Mouse (Mus musculus) neural tube, embryonic 15.5 days (tissue): ENCODE measurements around the gene Miip. TPM values are rescaled to one million over a fixed set of nuclear protein-coding genes. Genes with fewer than 3 reads are reported as not detected.

Experiments used
- ATAC-seq: fragments of 200-750 bp; cut with Nextera tagmentation; 2 replicates; pipeline ENCODE4 v1.8.0; 2017; ENCODE audit warnings: mild to moderate bottlenecking, moderate TSS enrichment, moderate library complexity; ENCODE audit not compliant: low FRiP score
- H3K27ac ChIP-seq: fragments of 300-500 bp; sonication (generic); replicated peaks from 2 replicates; pipeline ENCODE4 v1.5.1; 2015; ENCODE audit warnings: mild to moderate bottlenecking, inconsistent platforms
- H3K27me3 ChIP-seq: fragments of 300-500 bp; sonication (generic); replicated peaks from 2 replicates; pipeline ENCODE4 v1.6.1; 2015; ENCODE audit warnings: inconsistent platforms
- H3K36me3 ChIP-seq: fragments of 300-500 bp; sonication (generic); 2 replicates; pipeline ENCODE4 v1.6.1; 2015; ENCODE audit warnings: inconsistent platforms
- H3K4me1 ChIP-seq: fragments of 300-500 bp; sonication (generic); 2 replicates; pipeline ENCODE4 v1.6.1; 2015; ENCODE audit warnings: inconsistent platforms
- H3K4me2 ChIP-seq: fragments of 300-500 bp; sonication (generic); 2 replicates; pipeline ENCODE4 v1.6.1; 2015; ENCODE audit warnings: inconsistent platforms, mild to moderate bottlenecking, moderate library complexity
- H3K4me3 ChIP-seq: fragments of 300-500 bp; sonication (generic); replicated peaks from 2 replicates; pipeline ENCODE4 v1.5.1; 2015; ENCODE audit warnings: mild to moderate bottlenecking, inconsistent platforms
- H3K9ac ChIP-seq: fragments of 300-500 bp; sonication (generic); replicated peaks from 2 replicates; pipeline ENCODE4 v1.6.1; 2015; ENCODE audit warnings: mild to moderate bottlenecking, inconsistent platforms
- H3K9me3 ChIP-seq: fragments of 300-500 bp; sonication (generic); replicated peaks from 2 replicates; pipeline ENCODE4 v1.6.1; 2016; ENCODE audit warnings: inconsistent platforms
- WGBS: fragments of 180-500 bp; shearing (Covaris S2); methylation state at CpG from one replicate; pipeline ENCODE4 v1.1.7; 2015; ENCODE audit warnings: mixed read lengths; 5-methylcytosine and 5-hydroxymethylcytosine counted together
- polyA plus RNA-seq: library from polyadenylated mRNA; unstranded; fragments of >200 nt; fragmentation: Nextera tagmentation; extraction: Ambion mirVana; gene quantifications from 2 replicates; pipeline ENCODE4 v1.2.1, GENCODE M21; 2015

Miip gene
- polyA plus RNA-seq: 36.8 and 41.5 TPM in 2 replicates

DNA sequence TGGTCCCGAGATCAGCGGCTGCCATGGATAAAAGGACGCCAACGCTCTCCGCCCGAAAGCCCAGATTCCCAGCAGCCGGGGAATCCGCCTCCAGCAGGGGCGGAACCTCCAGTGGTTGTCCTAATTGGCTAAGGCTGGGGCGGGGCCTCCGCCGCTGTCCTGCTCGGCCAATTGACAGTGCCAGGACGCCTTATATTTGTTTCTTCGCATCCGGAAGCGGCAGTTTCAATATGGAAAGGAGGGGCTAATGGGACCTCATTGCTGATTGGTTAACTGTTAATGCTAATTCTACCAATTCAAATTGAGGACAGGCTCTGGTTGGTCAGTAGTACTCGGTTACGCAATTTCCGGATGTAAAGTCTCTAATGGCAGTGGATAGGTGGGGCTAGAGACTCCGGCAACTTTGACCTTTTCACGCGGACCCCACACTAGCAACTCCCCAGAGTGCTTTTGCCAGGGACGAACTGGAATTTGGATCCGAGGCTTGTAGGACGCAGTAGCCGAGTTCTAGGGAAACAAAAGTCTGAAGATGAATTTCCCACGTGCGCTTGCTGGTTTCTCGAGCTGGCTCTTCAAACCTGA lies at the start of gene Miip, which contains the start of gene Fv1:
Gene Miip (minus strand): TSS at position 367 of the 582 bp plus-strand sequence.
Gene Fv1 (plus strand): TSS at position 530 of the 582 bp plus-strand sequence.
- Histone ChIP-seq H3K4me2 (peak within 1 kb of the TSS; percentile 81), H3K9me3 (no peaks in the 10 kb centered on the region), H3K36me3 (peaks cover 28% of the 10 kb centered on the region), H3K27me3 (no peaks in the 10 kb centered on the region), H3K9ac (peak within 1 kb of the TSS; percentile 86), H3K4me1 (peaks cover 26% of the 10 kb centered on the region), H3K27ac (peak within 1 kb of the TSS; percentile 87), H3K4me3 (peak within 1 kb of the TSS; percentile 90)
- WGBS: under 1% methylated on average over 30 of the region's 30 CpGs
- ATAC-seq: peak; percentile 96

DNA sequence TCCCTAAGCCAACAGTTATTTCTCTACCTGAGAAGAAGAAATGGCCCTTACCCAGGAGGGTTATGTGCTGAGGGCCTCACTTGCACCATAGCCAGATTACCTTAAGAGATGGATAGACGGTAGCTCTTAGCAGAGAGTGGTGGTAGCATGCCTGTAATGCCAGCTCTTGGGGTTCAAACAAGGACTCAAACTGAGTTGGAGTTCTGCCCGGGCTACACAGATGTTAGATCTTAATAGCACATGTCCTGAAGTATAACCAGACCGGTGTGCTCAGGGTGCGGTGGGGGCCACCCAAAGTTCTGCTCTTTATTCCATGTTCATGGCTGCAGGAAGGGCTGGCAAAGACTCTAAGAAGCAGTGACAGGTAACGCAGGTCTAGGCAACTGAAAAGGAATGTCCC lies 40.9 kb upstream of the Miip start:
- WGBS: 94% methylated on average over 5 of the region's 5 CpGs

DNA sequence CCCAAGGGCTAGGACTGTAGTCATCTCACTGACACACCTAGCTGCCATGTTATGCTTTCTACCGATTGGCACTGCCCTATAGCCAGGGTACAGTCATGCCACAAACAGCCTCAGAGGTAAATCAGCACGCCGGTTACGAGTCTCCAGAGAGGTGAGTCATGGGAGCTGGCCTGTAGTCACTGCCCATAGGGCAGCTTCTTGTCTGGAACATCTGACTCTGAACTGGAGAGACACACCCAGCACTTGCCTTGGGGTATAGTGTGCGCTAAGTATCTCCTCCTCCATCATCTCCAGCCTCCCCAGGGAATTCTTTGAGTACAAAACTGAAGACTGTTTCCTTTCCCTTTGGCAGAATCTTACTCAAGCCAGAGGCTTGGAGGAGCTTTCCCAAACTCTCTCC lies 37.6 kb upstream of the Miip start:
- H3K9me3 ChIP-seq: no peaks in the 10 kb centered on the region
- no peak overlapping the region for H3K9ac ChIP-seq
- H3K4me1 ChIP-seq: peaks cover 19% of the 10 kb centered on the region
- 79% methylated on average over 5 of the region's 5 CpGs for WGBS
- ATAC-seq: no peak
- H3K36me3 ChIP-seq: peaks cover 11% of the 10 kb centered on the region
- H3K27me3 ChIP-seq: no peaks in the 10 kb centered on the region
- no peak overlapping the region for H3K27ac ChIP-seq
- H3K4me3 ChIP-seq: no peak overlapping the region
- H3K4me2 ChIP-seq: no peak overlapping the region

More for the DNA sequence above, 40.9 kb upstream of the Miip start:
- Histone ChIP-seq H3K4me2 (no peak overlapping the region), H3K27ac (no peak overlapping the region), H3K36me3 (no peaks in the 10 kb centered on the region), H3K9ac (no peak overlapping the region), H3K4me1 (peaks cover 4% of the 10 kb centered on the region), H3K27me3 (no peaks in the 10 kb centered on the region), H3K9me3 (no peaks in the 10 kb centered on the region), H3K4me3 (no peak overlapping the region)
- ATAC-seq: no peak

DNA sequence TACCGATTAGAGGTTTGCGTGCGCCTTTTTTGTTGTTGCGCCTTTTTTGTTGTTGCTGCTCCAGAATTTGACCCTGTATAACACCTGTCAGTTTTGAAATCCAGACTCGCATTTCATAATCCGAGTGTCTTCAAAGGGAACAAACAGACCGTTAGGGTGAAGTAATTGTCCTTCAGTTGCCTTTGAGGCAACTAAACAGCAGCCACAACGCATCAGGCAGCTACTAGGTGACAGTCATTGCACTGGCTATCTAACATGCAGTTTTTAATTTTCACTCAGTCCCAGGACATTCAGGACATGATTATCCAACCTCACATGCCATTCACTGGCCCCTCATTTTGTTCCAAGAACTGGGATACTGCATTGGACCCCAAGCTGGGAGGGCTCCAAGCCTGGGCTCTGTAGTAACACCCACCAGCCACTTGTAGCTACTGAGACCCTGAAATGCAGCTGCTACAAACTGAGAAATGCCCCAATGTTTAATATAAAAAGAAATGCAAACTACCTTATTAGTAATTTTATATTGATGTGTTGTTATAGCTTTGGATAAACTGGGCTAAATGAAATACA lies 36.6 kb upstream of the Miip start:
- peak overlapping the region; percentile 64 for H3K4me3 ChIP-seq
- peak overlapping the region; percentile 81 for H3K9ac ChIP-seq
- no peaks in the 10 kb centered on the region for H3K27me3 ChIP-seq
- H3K4me1 ChIP-seq: peaks cover 25% of the 10 kb centered on the region
- ATAC-seq: peak; percentile 22; the same call in 1 of the 2 replicates
- H3K36me3 ChIP-seq: peaks cover 21% of the 10 kb centered on the region
- H3K4me2 ChIP-seq: peak overlapping the region; percentile 68
- H3K9me3 ChIP-seq: no peaks in the 10 kb centered on the region
- peak overlapping the region; percentile 94 for H3K27ac ChIP-seq
- under 1% methylated on average over 8 of the region's 8 CpGs for WGBS

DNA sequence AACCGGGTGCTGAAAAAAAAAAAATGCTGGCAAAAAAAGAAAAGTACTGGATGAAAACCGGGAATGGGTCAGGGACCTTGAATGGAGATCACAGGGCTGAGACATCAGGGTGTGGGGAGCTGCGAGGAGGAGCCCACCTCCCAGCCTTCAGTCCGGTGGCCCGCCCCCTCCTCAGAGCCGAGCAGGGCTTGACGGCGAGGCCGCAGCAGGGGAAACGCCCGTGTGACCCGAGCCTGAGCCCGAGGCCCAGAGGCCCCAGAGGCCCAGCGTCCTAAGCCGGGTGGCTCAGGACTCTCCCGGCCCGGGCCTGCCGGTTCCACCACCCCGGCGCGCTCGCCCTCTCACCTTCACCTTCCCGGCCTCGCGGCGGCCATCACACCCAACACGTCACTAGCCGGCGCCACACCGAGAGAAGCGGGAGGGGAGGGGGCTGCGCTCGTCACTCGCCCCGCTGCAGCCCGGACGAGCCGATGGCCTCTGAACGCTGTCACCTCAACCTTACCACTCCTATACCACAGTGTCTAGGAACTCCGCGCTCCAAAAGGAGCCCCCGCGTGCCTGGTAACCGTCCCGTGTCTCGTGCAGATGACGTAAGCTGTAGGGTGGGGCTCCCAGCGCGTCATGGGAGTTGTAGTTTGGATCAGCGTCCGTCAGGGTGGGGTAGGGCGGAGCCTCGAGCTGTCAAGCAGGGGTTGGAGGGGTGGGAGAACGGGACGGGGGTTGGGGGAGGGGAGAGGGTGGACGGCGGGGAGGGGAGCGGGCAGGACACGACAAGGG lies 35.9 kb upstream of the Miip start, which contains the start of gene Mfn2:
Gene Mfn2 (minus strand): TSS at position 392 of the 777 bp plus-strand sequence.
- ATAC-seq: peak; percentile 95
- Histone ChIP-seq H3K9me3 (no peaks in the 10 kb centered on the region), H3K4me3 (peak within 1 kb of the TSS; percentile 64), H3K36me3 (peaks cover 28% of the 10 kb centered on the region), H3K27ac (peak within 1 kb of the TSS; percentile 94), H3K4me2 (peak within 1 kb of the TSS; percentile 68), H3K27me3 (no peaks in the 10 kb centered on the region), H3K9ac (peak within 1 kb of the TSS; percentile 81), H3K4me1 (peaks cover 25% of the 10 kb centered on the region)
- WGBS: under 1% methylated on average over 55 of the region's 59 CpGs

DNA sequence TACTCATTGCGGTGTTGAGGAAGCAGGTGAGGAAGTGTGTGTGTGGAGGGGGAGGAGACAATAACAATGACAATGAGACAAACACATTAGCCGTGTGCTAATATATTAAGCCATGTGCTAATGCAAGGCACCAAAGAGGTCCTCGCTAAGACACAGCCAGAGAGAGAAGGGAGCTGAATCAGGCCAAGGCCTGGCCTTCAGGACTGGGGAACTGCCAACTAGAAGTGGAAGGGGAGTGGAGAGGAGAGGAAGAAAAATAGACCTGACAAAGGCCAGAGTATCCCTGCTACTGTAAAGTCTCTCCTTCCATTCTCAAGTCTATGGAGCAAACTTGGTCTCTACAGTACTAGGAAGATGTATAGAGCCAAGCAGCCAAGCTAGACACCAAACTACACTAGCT lies 35.0 kb upstream of the Miip start:
- H3K27me3 ChIP-seq: no peaks in the 10 kb centered on the region
- H3K4me1 ChIP-seq: peaks cover 25% of the 10 kb centered on the region
- H3K27ac ChIP-seq: no peak overlapping the region
- H3K4me2 ChIP-seq: peak overlapping the region; percentile 65
- H3K36me3 ChIP-seq: peaks cover 37% of the 10 kb centered on the region
- no peaks in the 10 kb centered on the region for H3K9me3 ChIP-seq
- 79% methylated on average over 3 of the region's 3 CpGs for WGBS
- H3K4me3 ChIP-seq: peak overlapping the region; percentile 64
- H3K9ac ChIP-seq: peak overlapping the region; percentile 81
- ATAC-seq: no peak

DNA sequence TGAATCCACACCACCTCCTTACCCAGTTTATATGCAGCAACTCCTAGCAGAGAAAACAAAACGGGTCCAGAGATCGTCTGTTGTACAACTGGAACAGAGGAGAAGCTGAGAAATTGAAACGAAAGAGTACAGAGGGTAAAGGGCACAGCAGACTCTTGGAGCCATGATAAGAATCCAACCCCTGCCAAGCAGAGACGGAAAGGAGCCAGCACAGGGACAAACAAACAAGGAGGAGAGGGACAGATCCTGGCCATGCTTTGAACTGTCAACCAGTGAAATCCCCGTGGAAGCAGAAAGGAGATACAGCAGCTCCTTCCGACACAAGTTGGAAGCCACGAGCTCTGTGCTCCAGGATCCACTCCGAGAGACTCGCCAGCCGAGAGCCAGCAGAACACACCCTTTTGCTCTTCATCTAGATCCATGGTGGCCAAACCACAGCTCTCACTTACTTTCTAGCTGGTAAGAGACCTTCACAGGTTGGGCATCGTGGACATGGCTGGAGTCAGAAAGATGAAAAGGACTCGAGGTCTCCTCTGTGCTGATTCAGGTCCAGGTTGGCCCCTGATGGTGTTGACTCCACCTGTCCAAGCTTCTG lies 34.4 kb upstream of the Miip start:
- Histone ChIP-seq H3K4me1 (peaks cover 25% of the 10 kb centered on the region), H3K36me3 (peaks cover 43% of the 10 kb centered on the region), H3K4me3 (0 out of 2 replicates have a peak overlapping the region, but pooled peaks have one; percentile 64), H3K9me3 (no peaks in the 10 kb centered on the region), H3K27me3 (no peaks in the 10 kb centered on the region), H3K9ac (no peak overlapping the region), H3K4me2 (peak overlapping the region; percentile 65; the same call in 1 of the 2 replicates), H3K27ac (no peak overlapping the region)
- ATAC-seq: no peak
- 93% methylated on average over 12 of the region's 12 CpGs for WGBS

DNA sequence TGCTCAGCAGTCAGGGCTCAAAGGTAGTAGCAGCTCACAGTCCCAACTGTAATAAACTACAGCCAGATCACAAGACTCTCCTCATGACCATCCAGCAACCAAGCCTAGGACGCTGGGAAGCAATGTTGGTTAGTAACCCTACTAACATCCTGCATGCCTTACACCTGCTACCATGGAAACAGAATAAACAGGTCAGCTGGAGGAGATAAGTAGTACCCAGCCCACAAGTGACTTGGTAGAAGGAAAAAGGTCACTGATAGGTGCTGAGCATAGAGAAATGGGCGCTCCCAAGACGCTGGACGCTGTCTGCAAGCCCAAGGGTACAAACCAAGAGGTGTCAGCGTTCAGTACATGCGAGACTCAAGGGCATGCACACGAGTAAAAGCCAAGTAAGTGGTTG lies 31.8 kb upstream of the Miip start:
- peaks cover 68% of the 10 kb centered on the region for H3K36me3 ChIP-seq
- H3K9me3 ChIP-seq: no peaks in the 10 kb centered on the region
- 86% methylated on average over 7 of the region's 7 CpGs for WGBS
- H3K4me1 ChIP-seq: peaks cover 25% of the 10 kb centered on the region
- H3K4me2 ChIP-seq: no peak overlapping the region
- H3K27ac ChIP-seq: no peak overlapping the region
- H3K9ac ChIP-seq: no peak overlapping the region
- no peaks in the 10 kb centered on the region for H3K27me3 ChIP-seq
- no peak for ATAC-seq
- no peak overlapping the region for H3K4me3 ChIP-seq

DNA sequence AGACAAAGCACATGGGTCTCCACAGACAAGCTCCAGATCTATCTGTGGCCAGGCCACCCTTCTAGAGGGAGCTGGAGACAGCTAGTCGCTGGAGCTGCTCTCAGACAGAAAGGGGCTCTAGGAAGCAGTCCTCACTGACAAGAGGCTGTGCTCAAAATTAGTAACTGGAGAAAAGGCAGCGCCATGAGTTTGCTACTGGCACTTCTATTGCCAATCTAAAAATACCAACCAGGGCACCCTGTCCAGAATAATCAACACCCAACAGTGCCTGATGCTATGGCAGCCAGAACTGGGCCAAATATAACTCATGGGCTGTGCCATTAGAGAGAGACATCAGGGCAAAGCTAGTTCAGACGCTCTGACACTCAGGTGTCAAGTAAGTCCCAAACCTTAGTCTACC lies 28.7 kb upstream of the Miip start:
- peaks cover 89% of the 10 kb centered on the region for H3K36me3 ChIP-seq

DNA sequence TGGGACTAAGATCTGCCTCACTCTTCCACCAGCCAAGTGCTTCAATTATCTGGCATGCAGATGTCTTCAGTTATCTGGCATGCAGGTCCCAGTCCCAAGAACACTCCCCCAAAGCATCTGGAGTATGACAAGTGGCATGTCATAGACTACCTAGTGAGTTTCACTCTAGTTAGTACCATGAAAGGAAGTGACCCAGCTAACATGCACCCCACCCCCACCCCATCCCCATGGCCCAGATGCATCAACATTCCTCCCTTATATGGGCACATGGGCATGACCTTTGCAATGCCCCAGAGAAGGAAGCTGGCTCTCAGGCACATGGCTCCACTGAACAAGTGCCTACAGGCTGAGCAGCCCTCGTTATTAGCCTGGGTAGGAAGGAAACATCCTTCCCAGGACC lies 27.8 kb upstream of the Miip start:
- no peak overlapping the region for H3K4me3 ChIP-seq
- ATAC-seq: no peak
- no peak overlapping the region for H3K9ac ChIP-seq
- no peak overlapping the region for H3K27ac ChIP-seq
- WGBS: 79% methylated on average over 1 of the region's 1 CpGs
- peaks cover 10% of the 10 kb centered on the region; the same call in 1 of the 2 replicates for H3K4me1 ChIP-seq
- H3K36me3 ChIP-seq: peaks cover 93% of the 10 kb centered on the region
- H3K4me2 ChIP-seq: no peak overlapping the region
- H3K27me3 ChIP-seq: no peaks in the 10 kb centered on the region
- no peaks in the 10 kb centered on the region for H3K9me3 ChIP-seq

More for the DNA sequence above, 28.7 kb upstream of the Miip start:
- Histone ChIP-seq H3K4me2 (no peak overlapping the region), H3K27ac (no peak overlapping the region), H3K9me3 (no peaks in the 10 kb centered on the region), H3K4me1 (peaks cover 5% of the 10 kb centered on the region; the same call in 1 of the 2 replicates), H3K27me3 (no peaks in the 10 kb centered on the region), H3K4me3 (no peak overlapping the region), H3K9ac (no peak overlapping the region)
- WGBS: 95% methylated on average over 3 of the region's 3 CpGs
- ATAC-seq: no peak

DNA sequence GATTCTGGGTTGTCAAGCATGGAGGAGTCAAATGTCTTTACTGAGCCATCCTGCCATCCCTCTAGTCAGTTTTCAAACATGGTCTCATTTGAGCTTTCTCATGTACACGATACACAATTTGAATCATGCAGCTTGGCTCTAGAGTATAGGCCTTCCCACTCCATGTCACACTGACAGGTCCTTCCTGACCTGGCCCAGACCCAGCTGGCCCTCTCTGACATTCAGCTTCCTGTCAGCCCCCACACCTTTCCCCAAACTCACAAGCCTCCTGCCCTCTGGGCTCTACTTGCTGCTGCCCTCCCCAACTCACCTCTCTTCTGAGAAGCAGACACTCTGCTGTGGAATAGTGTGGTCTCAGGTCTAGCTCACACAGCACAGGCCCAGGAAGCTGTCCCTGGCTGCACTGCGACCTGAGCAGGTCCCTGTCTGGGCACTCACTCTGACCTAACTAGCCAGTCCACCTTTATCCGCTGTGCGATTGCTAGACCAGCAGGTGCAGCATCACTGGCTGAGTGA lies 27.3 kb upstream of the Miip start:
- Histone ChIP-seq H3K27ac (no peak overlapping the region), H3K4me3 (no peak overlapping the region), H3K4me1 (peaks cover 6% of the 10 kb centered on the region; the same call in 1 of the 2 replicates), H3K4me2 (no peak overlapping the region), H3K27me3 (no peaks in the 10 kb centered on the region), H3K9me3 (no peaks in the 10 kb centered on the region), H3K36me3 (peaks cover 94% of the 10 kb centered on the region), H3K9ac (no peak overlapping the region)
- ATAC-seq: no peak
- 94% methylated on average over 4 of the region's 4 CpGs for WGBS
